Mouse (Mus musculus): Measurements from ENCODE around the gene Rgs9bp. TPM values are rescaled to one million over a fixed set of nuclear protein-coding genes. Genes with fewer than 3 reads are reported as not detected.
"Not testable (repeated sequence)": the region's sequence is repeated elsewhere in the genome, so short reads cannot be mapped to it uniquely, and the experiment has no call there.

The Rgs9bp gene
- polyA plus RNA-seq, 1 experiment from 2014 or later: 0.01 TPM

GRCm38 (mm10) chr7:35564872-35565271 lies 20.5 kb downstream of the Rgs9bp start:
- not testable (repeated sequence) for H3K36me3 ChIP-seq (ENCODE audit: inconsistent target); H3K79me2 ChIP-seq (ENCODE audit: inconsistent target); H3K4me3 ChIP-seq (ENCODE audit: inconsistent target); H3K27ac ChIP-seq
- 93% methylated on average over 4 of the region's 10 CpGs for WGBS (ENCODE audit: missing documents)

GRCm38 (mm10) chr7:35564067-35564865 lies 21.1 kb downstream of the Rgs9bp start:
- WGBS (ENCODE audit: missing documents): 83% methylated on average over 1 of the region's 2 CpGs
- no peak overlapping the region for H3K4me3 ChIP-seq (ENCODE audit: inconsistent target)
- H3K36me3 ChIP-seq (ENCODE audit: inconsistent target): no peaks in the 10 kb centered on the region
- H3K79me2 ChIP-seq (ENCODE audit: inconsistent target): no peaks in the 10 kb centered on the region
- no peak overlapping the region for H3K27ac ChIP-seq

GRCm38 (mm10) chr7:35563071-35563470 lies 22.3 kb downstream of the Rgs9bp start:
- WGBS (ENCODE audit: missing documents): 85% methylated on average over 11 of the region's 11 CpGs
- H3K4me3 ChIP-seq (ENCODE audit: inconsistent target): no peak overlapping the region

GRCm38 (mm10) chr7:35559838-35560237 lies 25.5 kb downstream of the Rgs9bp start:
- no peak overlapping the region for H3K4me3 ChIP-seq (ENCODE audit: inconsistent target)
- no peaks in the 10 kb centered on the region for H3K36me3 ChIP-seq (ENCODE audit: inconsistent target)
- H3K27ac ChIP-seq: no peak overlapping the region
- H3K79me2 ChIP-seq (ENCODE audit: inconsistent target): no peaks in the 10 kb centered on the region
- 82% methylated on average over 3 of the region's 3 CpGs for WGBS (ENCODE audit: missing documents)

More at GRCm38 (mm10) chr7:35563071-35563470, 22.3 kb downstream of the Rgs9bp start:
- no peaks in the 10 kb centered on the region for H3K79me2 ChIP-seq (ENCODE audit: inconsistent target)
- H3K36me3 ChIP-seq (ENCODE audit: inconsistent target): no peaks in the 10 kb centered on the region
- no peak overlapping the region for H3K27ac ChIP-seq

- no peak overlapping the region for H3K4me3 ChIP-seq (ENCODE audit: inconsistent target)
- no peaks in the 10 kb centered on the region for H3K79me2 ChIP-seq (ENCODE audit: inconsistent target)
- no peak overlapping the region for H3K27ac ChIP-seq
- no peaks in the 10 kb centered on the region for H3K36me3 ChIP-seq (ENCODE audit: inconsistent target)
- 100% methylated on average over 2 of the region's 2 CpGs for WGBS (ENCODE audit: missing documents)
Observed at GRCm38 (mm10) chr7:35558681-35559080, 26.7 kb downstream of the Rgs9bp start.

- 47% methylated on average over 3 of the region's 3 CpGs for WGBS (ENCODE audit: missing documents)
- no peak overlapping the region for H3K27ac ChIP-seq
- H3K4me3 ChIP-seq (ENCODE audit: inconsistent target): no peak overlapping the region
Observed at GRCm38 (mm10) chr7:35557577-35557976, 27.8 kb downstream of the Rgs9bp start.

GRCm38 (mm10) chr7:35556905-35557304 lies 28.5 kb downstream of the Rgs9bp start:
- H3K27ac ChIP-seq: no peak overlapping the region
- 90% methylated on average over 5 of the region's 5 CpGs for WGBS (ENCODE audit: missing documents)

More at GRCm38 (mm10) chr7:35557577-35557976, 27.8 kb downstream of the Rgs9bp start:
- H3K79me2 ChIP-seq (ENCODE audit: inconsistent target): no peaks in the 10 kb centered on the region
- no peaks in the 10 kb centered on the region for H3K36me3 ChIP-seq (ENCODE audit: inconsistent target)

GRCm38 (mm10) chr7:35556205-35556603 lies 29.2 kb downstream of the Rgs9bp start, which contains the start of gene Nudt19:
Gene Nudt19, minus strand, starts transcription at chr7:35556304.
- Histone ChIP-seq H3K27ac (no peak within 1 kb of the TSS), H3K79me2 (ENCODE audit: inconsistent target) (no peaks in the 10 kb centered on the region), H3K36me3 (ENCODE audit: inconsistent target) (peaks cover under 1% of the 10 kb centered on the region; the same call in 1 of the 2 replicates), H3K4me3 (ENCODE audit: inconsistent target) (peak within 1 kb of the TSS; percentile 52)
- WGBS (ENCODE audit: missing documents): 91% methylated on average over 4 of the region's 4 CpGs

More at GRCm38 (mm10) chr7:35556905-35557304, 28.5 kb downstream of the Rgs9bp start:
- Histone ChIP-seq H3K4me3 (ENCODE audit: inconsistent target) (no peak overlapping the region), H3K36me3 (ENCODE audit: inconsistent target) (no peaks in the 10 kb centered on the region), H3K79me2 (ENCODE audit: inconsistent target) (no peaks in the 10 kb centered on the region)

- H3K4me3 ChIP-seq (ENCODE audit: inconsistent target): peak overlapping the region; percentile 52
- H3K36me3 ChIP-seq (ENCODE audit: inconsistent target): peaks cover 8% of the 10 kb centered on the region
- 1% methylated on average over 86 of the region's 93 CpGs for WGBS (ENCODE audit: missing documents)
- no peak overlapping the region for H3K27ac ChIP-seq
- H3K79me2 ChIP-seq (ENCODE audit: inconsistent target): no peaks in the 10 kb centered on the region
Observed at GRCm38 (mm10) chr7:35555224-35556204, 29.9 kb downstream of the Rgs9bp start.

GRCm38 (mm10) chr7:35554605-35555175 lies 30.7 kb downstream of the Rgs9bp start:
- Histone ChIP-seq H3K4me3 (ENCODE audit: inconsistent target) (peak overlapping the region; percentile 52), H3K27ac (no peak overlapping the region), H3K79me2 (ENCODE audit: inconsistent target) (no peaks in the 10 kb centered on the region), H3K36me3 (ENCODE audit: inconsistent target) (peaks cover 15% of the 10 kb centered on the region)
- WGBS (ENCODE audit: missing documents): 3% methylated on average over 21 of the region's 28 CpGs

- no peak overlapping the region for H3K27ac ChIP-seq
Observed at GRCm38 (mm10) chr7:35553751-35554604, 31.4 kb downstream of the Rgs9bp start.

GRCm38 (mm10) chr7:35545881-35546280 lies 39.5 kb downstream of the Rgs9bp start:
- 52% methylated on average over 4 of the region's 4 CpGs for WGBS (ENCODE audit: missing documents)
- Histone ChIP-seq H3K27ac (no peak overlapping the region), H3K4me3 (ENCODE audit: inconsistent target) (no peak overlapping the region), H3K36me3 (ENCODE audit: inconsistent target) (peaks cover 23% of the 10 kb centered on the region), H3K79me2 (ENCODE audit: inconsistent target) (no peaks in the 10 kb centered on the region)

More at GRCm38 (mm10) chr7:35553751-35554604, 31.4 kb downstream of the Rgs9bp start:
- no peaks in the 10 kb centered on the region for H3K79me2 ChIP-seq (ENCODE audit: inconsistent target)
- H3K4me3 ChIP-seq (ENCODE audit: inconsistent target): peak overlapping the region; percentile 52
- H3K36me3 ChIP-seq (ENCODE audit: inconsistent target): peaks cover 22% of the 10 kb centered on the region
- WGBS (ENCODE audit: missing documents): 85% methylated on average over 10 of the region's 10 CpGs

GRCm38 (mm10) chr7:35537562-35537961 lies 47.8 kb downstream of the Rgs9bp start, which contains the start of gene Tdrd12:
Gene Tdrd12, minus strand, starts transcription at chr7:35537745.
- WGBS (ENCODE audit: missing documents): 92% methylated on average over 17 of the region's 17 CpGs
- no peaks in the 10 kb centered on the region for H3K36me3 ChIP-seq (ENCODE audit: inconsistent target)
- no peaks in the 10 kb centered on the region for H3K79me2 ChIP-seq (ENCODE audit: inconsistent target)
- no peak within 1 kb of the TSS for H3K27ac ChIP-seq
- H3K4me3 ChIP-seq (ENCODE audit: inconsistent target): no peak within 1 kb of the TSS
